Mouse (Mus musculus) stomach, postnatal 0 days (tissue): ENCODE results near the gene H2afy2.

Experiments
- CTCF ChIP-seq: IDR thresholded peaks from 2 replicates; pipeline ENCODE4 v1.5.1; 2016; ENCODE audit warnings: antibody characterized with exemption, low read depth, mild to moderate bottlenecking, moderate library complexity
- EP300 ChIP-seq: optimal IDR thresholded peaks from 2 replicates; pipeline ENCODE3; 2016; ENCODE audit warnings: antibody characterized with exemption

DNA sequence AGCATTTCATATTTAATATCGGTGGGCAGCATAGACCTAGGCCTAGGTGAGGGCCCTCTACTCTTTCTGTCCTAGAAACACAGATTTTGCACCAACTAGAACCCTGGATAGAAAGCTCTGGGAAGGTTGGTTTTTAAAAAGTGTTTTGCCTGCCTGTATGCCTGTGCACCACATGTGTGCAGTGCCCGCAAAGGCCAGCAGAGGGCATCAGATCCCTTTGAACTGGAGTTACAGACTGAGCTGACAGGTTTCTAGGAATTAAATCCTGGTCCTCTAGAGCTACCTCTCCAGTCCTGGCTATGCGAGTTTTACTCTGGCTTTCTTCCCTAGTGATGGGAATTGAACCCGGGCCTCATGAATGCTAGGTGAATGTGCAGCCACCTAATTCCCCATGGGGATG, 38.8 kb downstream of the H2afy2 start:
- TF ChIP-seq CTCF, result peak; percentile 61
- TF ChIP-seq EP300, result no peak
